In the genomic region with DNA sequence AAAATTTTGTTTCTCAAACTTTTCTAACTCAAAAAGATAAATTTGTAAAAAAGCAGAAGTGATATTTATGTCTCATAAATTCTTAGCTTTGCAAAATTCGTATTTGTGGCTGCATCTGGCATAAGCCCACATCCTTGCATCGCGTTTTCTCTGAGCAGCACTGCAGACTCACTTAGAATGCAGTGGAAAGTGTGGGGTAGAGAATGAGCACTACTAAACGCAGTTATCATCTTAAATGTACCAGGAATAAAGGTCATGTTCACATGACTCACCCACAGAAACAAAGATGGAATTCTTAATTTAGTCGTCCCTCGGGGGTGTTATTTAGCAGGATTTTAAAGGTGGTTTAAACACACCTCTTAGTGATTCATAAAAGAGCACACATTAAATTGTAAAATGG, we compare ENCODE assay signal across 15 mouse cellular contexts.
DNase-seq lines count a peak whose midpoint lies in the region; ATAC-seq lines count a peak whose summit lies in the region.
"Had no signal": no experiment of that assay in that cellular context is flagged by ENCODE, and none has a peak within 500 bp of the region (broad histone marks: within the 10 kb centered on the region; RNA-seq: fewer than 3 reads in every experiment).

No protein-coding gene starts in this region.

- peak; percentile 59 to 64 for DNase-seq in left cerebral cortex, adult 9 months (ENCODE audit: low spot score in 2 of 2)
- no peak for DNase-seq in left cerebral cortex, adult 11 months (ENCODE audit: low spot score)
- peak; percentile 60 for DNase-seq in NIH3T3 (ENCODE audit: low read depth)
- peak; percentile 40 to 63 for DNase-seq in right cerebral cortex, postnatal 36 days (ENCODE audit: low spot score in 2 of 2)
- DNase-seq in retina, embryonic 14.5 days (ENCODE audit: low spot score), result no peak
- no peak for DNase-seq in adrenal gland, postnatal 36 days
- DNase-seq: adrenal gland, postnatal 10 days; cerebellum, adult 9-11 months; kidney, postnatal 10 days; layer of hippocampus, adult 9-11 months; spleen, adult 18-20 months; thymus, postnatal 14 days had no signal

- peak; percentile 25 for ATAC-seq in inflammation-experienced regulatory T-cells, adult 6 months
- ATAC-seq: intestine, postnatal 0 days; midbrain, embryonic 13.5 days had no signal

Comparison
In these comparisons a context has a peak if more than half of its experiments do, and no peak if none do; other contexts are left out.
1. DNase-seq: peak in left cerebral cortex, adult 9 months (2 of 2), NIH3T3 (single experiment) and right cerebral cortex, postnatal 36 days (2 of 2); none in left cerebral cortex, adult 11 months (single experiment), retina, embryonic 14.5 days (single experiment) and adrenal gland, postnatal 36 days (0 of 2).